Mouse (Mus musculus) effector memory CD4-positive, alpha-beta T cell, adult 5 months (primary cell): Measurements from ENCODE around the gene Malsu1. TPM values are rescaled to one million over a fixed set of nuclear protein-coding genes. Genes with fewer than 3 reads are reported as not detected.

Source experiments
- polyA plus RNA-seq: library from polyadenylated mRNA; unstranded; fragments of 100-300 nt; shearing (Covaris generic); gene quantifications from one replicate; pipeline ENCODE4 v1.2.1, GENCODE M21; 2017

The Malsu1 gene
- polyA plus RNA-seq = 51.8 TPM

GRCm38 (mm10) chr6:49073304-49074116 lies at the start of gene Malsu1:
Gene Malsu1, plus strand, starts transcription at chr6:49073795.

GRCm38 (mm10) chr6:49036275-49037267 lies 37.0 kb upstream of the Malsu1 start, which contains the start of gene Gpnmb:
Gene Gpnmb, plus strand, starts transcription at chr6:49036546.

Other genes starting within 250 kb of the Malsu1 start
- 4.3 TPM for gene Tmem176a, start 232.9 kb upstream of the Malsu1 start, polyA plus RNA-seq
- 9.9 TPM for gene Tmem176b, start 232.3 kb upstream of the Malsu1 start, polyA plus RNA-seq
- not detected for gene Aoc1, start 200.9 kb upstream of the Malsu1 start, polyA plus RNA-seq
- gene 1600015I10Rik, start 143.9 kb upstream of the Malsu1 start, polyA plus RNA-seq = not detected
- gene Doxl2, start 98.8 kb upstream of the Malsu1 start, polyA plus RNA-seq = not detected
- gene Svs1, start 86.9 kb upstream of the Malsu1 start, polyA plus RNA-seq = not detected
- gene Gpnmb, start 37.2 kb upstream of the Malsu1 start, polyA plus RNA-seq = 2.8 TPM
- gene Igf2bp3, start 141.2 kb downstream of the Malsu1 start, polyA plus RNA-seq = 0.92 TPM
- gene Tra2a, start 190.2 kb downstream of the Malsu1 start, polyA plus RNA-seq = 108 TPM
- 11.9 TPM for gene Ccdc126, start 245.5 kb downstream of the Malsu1 start, polyA plus RNA-seq